Mouse (Mus musculus) lung, postnatal 0 days (tissue): Measurements from ENCODE around the gene Gm9048.
"Not testable (repeated sequence)": the region's sequence is repeated elsewhere in the genome, so short reads cannot be mapped to it uniquely, and the experiment has no call there.

Experiments
- CTCF ChIP-seq: IDR thresholded peaks from 2 replicates; pipeline ENCODE4 v1.5.1; 2016; ENCODE audit warnings: antibody characterized with exemption, mild to moderate bottlenecking
- EP300 ChIP-seq: IDR thresholded peaks from 2 replicates; pipeline ENCODE4 v1.6.1; 2016; ENCODE audit warnings: antibody characterized with exemption, mild to moderate bottlenecking, control low read depth

DNA sequence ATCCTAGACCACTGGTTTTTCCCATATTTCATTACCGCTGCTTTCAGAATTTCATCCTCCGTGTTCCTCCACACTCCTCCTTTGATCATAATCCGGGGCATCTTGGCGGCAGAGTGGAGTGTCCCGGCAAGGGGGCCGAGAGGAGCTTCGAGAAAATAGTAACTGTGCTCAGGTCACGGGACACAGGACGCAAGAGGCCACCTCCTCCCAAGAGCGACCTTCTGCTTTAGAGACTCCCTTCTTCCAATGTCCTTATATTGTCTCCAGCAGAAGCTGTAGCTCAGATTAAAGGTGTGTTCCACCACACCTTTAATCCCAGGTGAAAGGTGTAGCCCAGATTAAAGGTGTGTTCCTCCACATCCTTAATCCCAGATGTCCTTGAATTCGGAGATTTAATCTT is 21.6 kb downstream of the Gm9048 start, which contains the start of gene Gm9040:
- not testable (repeated sequence) for TF ChIP-seq CTCF, EP300
